Mouse (Mus musculus) heart, postnatal 0 days (tissue): ENCODE measurements around the gene Ntf3. TPM values are rescaled to one million over a fixed set of nuclear protein-coding genes. Genes with fewer than 3 reads are reported as not detected.

Experiments used
- ATAC-seq: fragments of 200-750 bp; cut with Nextera tagmentation; 2 replicates; pipeline ENCODE4 v1.8.0; 2017; ENCODE audit warnings: low read depth, moderate number of reproducible peaks, moderate library complexity; ENCODE audit not compliant: insufficient read depth
- DNase-seq: peaks from one replicate; pipeline ENCODE4 v3.0.0-alpha.2; 2016; ENCODE audit warnings: low spot score
- H3K27ac ChIP-seq: fragments of 300-500 bp; sonication (generic); 2 replicates; pipeline ENCODE4 v1.5.1; 2014; ENCODE audit warnings: low read depth, mild to moderate bottlenecking
- H3K27me3 ChIP-seq: fragments of 300-500 bp; sonication (generic); 2 replicates; pipeline ENCODE4 v1.6.1; 2014; ENCODE audit warnings: low read length, mixed read lengths; ENCODE audit not compliant: control insufficient read depth, insufficient read depth
- H3K36me3 ChIP-seq: fragments of 300-500 bp; sonication (generic); replicated peaks from 2 replicates; pipeline ENCODE4 v1.6.1; 2014; ENCODE audit warnings: low read length, mixed read lengths; ENCODE audit not compliant: control insufficient read depth, insufficient read depth
- H3K4me1 ChIP-seq: fragments of 300-500 bp; sonication (generic); 2 replicates; pipeline ENCODE4 v1.6.1; 2014; ENCODE audit warnings: antibody characterized with exemption; ENCODE audit not compliant: control insufficient read depth, insufficient read depth
- H3K4me2 ChIP-seq: fragments of 300-500 bp; sonication (generic); 2 replicates; pipeline ENCODE4 v1.6.1; 2014; ENCODE audit warnings: low read depth, mild to moderate bottlenecking, low read length, moderate library complexity
- H3K4me3 ChIP-seq: fragments of 300-500 bp; sonication (generic); 2 replicates; pipeline ENCODE4 v1.5.1; 2014; ENCODE audit warnings: low read depth, low read length
- H3K9ac ChIP-seq: fragments of 300-500 bp; sonication (generic); replicated peaks from 2 replicates; pipeline ENCODE4 v1.6.1; 2014; ENCODE audit warnings: low read depth, low read length, mixed read lengths
- H3K9me3 ChIP-seq: fragments of 300-500 bp; sonication (generic); replicated peaks from 2 replicates; pipeline ENCODE4 v1.6.1; 2016; ENCODE audit warnings: low read length; ENCODE audit not compliant: control insufficient read depth
- CTCF ChIP-seq: IDR thresholded peaks from 2 replicates; pipeline ENCODE4 v1.5.1; 2016; ENCODE audit warnings: antibody characterized with exemption, control low read depth, low read depth
- EP300 ChIP-seq: IDR thresholded peaks from 2 replicates; pipeline ENCODE4 v1.6.1; 2016; ENCODE audit warnings: antibody characterized with exemption, low read depth
- WGBS: fragments of 180-500 bp; shearing (Covaris S2); extraction: QIAGEN DNeasy Blood & Tissue Kit; methylation state at CpG from one replicate; pipeline ENCODE4 v1.1.7; 2014; 5-methylcytosine and 5-hydroxymethylcytosine counted together
- polyA plus RNA-seq: library from polyadenylated mRNA; unstranded; fragments of >200 nt; fragmentation: Nextera tagmentation; extraction: Ambion mirVana; gene quantifications from 2 replicates; pipeline ENCODE4 v1.2.1, GENCODE M21; 2015
- total RNA-seq: library from RNA; depleted of rRNA; stranded (reverse); fragments of >200 nt; gene quantifications from 2 replicates; pipeline ENCODE4 v1.2.3, GENCODE M21; 2014; ENCODE audit warnings: low replicate concordance

Ntf3 gene
- total and polyA plus RNA-seq, 2 experiments from 2014 or later: 5.2 to 5.5 TPM

DNA sequence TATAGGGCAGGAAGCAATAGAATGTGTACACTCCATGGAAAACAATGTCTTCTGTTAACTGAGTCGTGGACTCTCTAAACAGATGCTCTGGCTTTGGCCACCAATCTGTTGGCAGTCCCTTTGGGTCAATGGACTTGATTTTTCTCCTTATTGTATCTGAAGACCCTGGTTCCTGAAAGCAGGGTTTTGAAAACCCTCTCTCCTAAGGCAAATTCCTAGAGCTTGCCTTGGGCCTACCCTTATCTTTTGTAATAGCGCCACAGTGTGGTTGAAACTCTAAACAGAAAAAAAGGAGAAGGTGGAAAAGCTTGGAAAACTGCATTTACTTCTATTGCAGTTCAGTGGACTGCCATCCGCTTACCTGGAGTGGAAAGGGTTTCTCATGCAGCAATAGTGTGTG, 1.0 kb upstream of the Ntf3 start:
- 21% methylated on average over 3 of the region's 3 CpGs for WGBS
- Histone ChIP-seq H3K4me1 (peaks cover 15% of the 10 kb centered on the region; the same call in 1 of the 2 replicates), H3K27ac (no peak overlapping the region), H3K9ac (no peak overlapping the region), H3K4me3 (no peak overlapping the region), H3K27me3 (peaks cover 23% of the 10 kb centered on the region), H3K36me3 (no peaks in the 10 kb centered on the region), H3K9me3 (no peaks in the 10 kb centered on the region), H3K4me2 (no peak overlapping the region)
- ATAC-seq (no peak), DNase-seq (no peak)
- TF ChIP-seq CTCF (peak; percentile 68), EP300 (no peak)

DNA sequence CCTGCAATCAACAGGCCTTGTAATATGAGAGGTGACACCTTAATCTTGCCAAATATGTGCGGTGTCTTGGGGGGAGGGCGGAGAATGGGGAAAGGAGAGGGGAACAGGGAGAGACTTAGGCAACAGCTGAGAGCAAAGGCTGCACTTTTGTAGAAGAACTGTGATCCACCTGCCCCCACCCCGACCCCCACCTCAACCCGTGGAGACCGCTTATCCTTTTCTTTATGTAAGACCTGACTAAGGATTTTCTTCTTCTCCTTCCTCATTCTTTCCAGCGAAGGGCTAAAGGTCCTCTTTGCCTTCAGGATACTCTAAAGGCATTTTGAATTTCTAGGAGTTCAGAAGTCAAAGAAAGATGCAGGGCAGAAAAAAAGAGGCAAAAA, 489 bp upstream of the Ntf3 start:
- no peaks in the 10 kb centered on the region for H3K9me3 ChIP-seq
- no peak overlapping the region for H3K27ac ChIP-seq
- 12% methylated on average over 6 of the region's 6 CpGs for WGBS
- H3K4me3 ChIP-seq: peak overlapping the region; percentile 30
- peaks cover 20% of the 10 kb centered on the region for H3K4me1 ChIP-seq
- no peaks in the 10 kb centered on the region for H3K36me3 ChIP-seq
- DNase-seq (no peak), ATAC-seq (no peak)
- H3K4me2 ChIP-seq: peak overlapping the region; percentile 67
- TF ChIP-seq EP300 (no peak), CTCF (no peak)
- no peak overlapping the region for H3K9ac ChIP-seq
- H3K27me3 ChIP-seq: peaks cover 23% of the 10 kb centered on the region

DNA sequence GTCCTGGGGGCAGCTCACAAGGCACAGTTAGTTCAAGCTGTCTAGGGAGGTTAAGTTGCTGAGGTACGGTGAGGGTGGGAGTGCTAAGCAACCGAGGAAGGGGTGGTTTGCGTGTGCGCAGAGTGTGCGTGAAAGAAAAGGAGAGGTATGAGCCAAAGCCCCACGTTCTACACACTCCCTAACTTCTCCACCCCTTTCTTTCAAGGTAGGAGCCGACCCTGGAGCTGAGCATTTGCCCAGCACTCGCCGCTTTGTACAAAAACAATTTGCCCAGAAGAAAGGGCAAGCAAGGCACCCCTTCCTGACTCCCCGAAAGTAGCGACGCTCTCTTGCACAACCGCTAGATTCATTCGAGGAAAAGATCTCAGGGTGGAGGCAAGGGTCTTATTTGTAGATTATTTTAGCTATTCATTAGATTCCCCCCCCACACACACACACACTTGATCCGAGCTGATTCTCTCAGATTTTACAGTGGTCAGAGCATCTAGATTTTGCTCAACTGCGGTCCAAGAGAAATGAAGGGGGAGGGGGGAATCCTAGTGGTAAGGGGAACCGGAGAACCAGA, 1.0 kb downstream of the Ntf3 start:
- Histone ChIP-seq H3K9me3 (no peaks in the 10 kb centered on the region), H3K36me3 (no peaks in the 10 kb centered on the region), H3K27me3 (peaks cover 23% of the 10 kb centered on the region), H3K4me2 (peak overlapping the region; percentile 67), H3K27ac (no peak overlapping the region), H3K4me3 (peak overlapping the region; percentile 30; the same call in 1 of the 2 replicates), H3K4me1 (peaks cover 31% of the 10 kb centered on the region), H3K9ac (no peak overlapping the region)
- WGBS: 43% methylated on average over 17 of the region's 17 CpGs
- no peak for ATAC-seq
- DNase-seq: no peak
- TF ChIP-seq EP300 (no peak), CTCF (no peak)

DNA sequence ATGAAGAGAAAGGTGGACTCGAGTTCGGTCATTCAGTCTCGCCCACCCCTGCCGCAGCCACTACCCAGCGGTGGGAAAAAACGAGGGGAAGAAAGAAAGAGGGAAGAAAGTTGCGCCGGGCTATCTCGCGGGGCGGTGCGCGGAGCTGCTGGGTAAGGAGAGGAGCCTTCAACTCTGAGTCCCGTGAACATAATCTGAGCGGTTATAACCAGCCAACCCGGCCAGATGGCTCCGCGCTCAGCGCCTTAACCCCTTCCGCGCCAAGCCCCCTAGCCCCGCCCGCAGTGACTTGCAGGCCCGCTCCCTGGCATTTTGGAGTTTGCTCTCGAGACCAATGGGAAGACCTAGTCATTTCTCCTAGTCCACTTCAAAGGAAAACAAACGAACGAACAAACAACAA, 1.9 kb downstream of the Ntf3 start:
- Histone ChIP-seq H3K4me3 (peak overlapping the region; percentile 53), H3K27me3 (peaks cover 23% of the 10 kb centered on the region), H3K27ac (0 out of 2 replicates have a peak overlapping the region, but pooled peaks have one; percentile 33), H3K4me1 (peaks cover 36% of the 10 kb centered on the region), H3K4me2 (peak overlapping the region; percentile 67), H3K9me3 (no peaks in the 10 kb centered on the region), H3K9ac (peak overlapping the region; percentile 44), H3K36me3 (no peaks in the 10 kb centered on the region)
- TF ChIP-seq CTCF (no peak), EP300 (no peak)
- WGBS: 3% methylated on average over 27 of the region's 27 CpGs
- ATAC-seq (no peak; the same call in 1 of the 2 replicates), DNase-seq (no peak)

DNA sequence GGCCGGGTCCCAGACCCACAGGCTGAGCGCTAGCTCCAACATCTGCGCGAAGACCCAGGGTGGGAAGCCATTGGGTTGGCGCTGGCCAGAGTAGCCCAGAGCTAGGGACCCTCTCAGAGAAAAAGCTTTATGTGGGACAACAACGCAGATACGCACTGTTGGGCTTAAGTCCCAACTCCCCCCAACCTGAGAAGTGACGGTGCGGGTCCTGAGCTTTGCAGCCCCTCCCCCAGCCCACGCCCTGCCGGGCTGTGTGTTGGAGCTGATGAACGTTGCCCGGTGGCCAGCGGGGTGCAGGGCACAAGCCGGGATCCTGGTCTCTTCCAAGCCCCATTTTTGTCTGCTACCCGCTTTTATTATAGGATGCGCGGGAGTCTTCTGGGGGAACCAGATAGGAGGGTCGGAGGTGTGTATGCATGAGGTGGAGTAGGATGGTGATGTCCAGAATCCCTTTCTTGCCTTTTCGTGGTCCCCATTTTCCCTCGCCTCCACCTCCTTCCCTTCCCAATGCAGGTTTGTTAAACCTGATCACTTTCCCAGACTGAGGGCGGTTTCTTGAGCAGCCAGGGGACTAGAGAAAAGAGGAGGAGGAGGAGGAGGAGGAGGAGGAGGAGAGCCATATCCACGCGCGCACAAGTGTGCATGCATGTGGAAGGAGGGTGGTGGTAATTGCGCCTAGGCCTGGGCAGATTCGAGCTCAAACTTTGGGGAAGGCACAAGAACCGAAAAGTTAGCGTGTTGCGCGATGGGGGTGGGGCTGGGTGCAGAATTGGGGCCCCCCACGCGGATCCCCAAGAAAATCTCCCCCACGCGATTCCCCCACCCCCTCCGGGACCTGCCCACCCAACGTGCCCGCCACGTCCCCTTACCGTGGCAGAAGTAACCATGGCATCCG, 2.6 kb downstream of the Ntf3 start:
- H3K36me3 ChIP-seq: no peaks in the 10 kb centered on the region
- no peak; the same call in 1 of the 2 replicates for ATAC-seq
- H3K4me1 ChIP-seq: peaks cover 40% of the 10 kb centered on the region

More for the DNA sequence above, 2.6 kb downstream of the Ntf3 start:
- H3K9me3 ChIP-seq: no peaks in the 10 kb centered on the region
- H3K4me2 ChIP-seq: peak overlapping the region; percentile 67
- H3K4me3 ChIP-seq: peak overlapping the region; percentile 53
- peak overlapping the region; percentile 44 for H3K9ac ChIP-seq
- 0 out of 2 replicates have a peak overlapping the region, but pooled peaks have one; percentile 33 for H3K27ac ChIP-seq
- TF ChIP-seq CTCF (no peak), EP300 (no peak)
- 2% methylated on average over 41 of the region's 41 CpGs for WGBS
- DNase-seq: no peak
- H3K27me3 ChIP-seq: peaks cover 23% of the 10 kb centered on the region
